Mouse (Mus musculus): Measurements from ENCODE around the gene Ehd1.
A peak's percentile ranks its signal among the peaks of the same experiment; 100 is the strongest.

Gene Ehd1

DNA sequence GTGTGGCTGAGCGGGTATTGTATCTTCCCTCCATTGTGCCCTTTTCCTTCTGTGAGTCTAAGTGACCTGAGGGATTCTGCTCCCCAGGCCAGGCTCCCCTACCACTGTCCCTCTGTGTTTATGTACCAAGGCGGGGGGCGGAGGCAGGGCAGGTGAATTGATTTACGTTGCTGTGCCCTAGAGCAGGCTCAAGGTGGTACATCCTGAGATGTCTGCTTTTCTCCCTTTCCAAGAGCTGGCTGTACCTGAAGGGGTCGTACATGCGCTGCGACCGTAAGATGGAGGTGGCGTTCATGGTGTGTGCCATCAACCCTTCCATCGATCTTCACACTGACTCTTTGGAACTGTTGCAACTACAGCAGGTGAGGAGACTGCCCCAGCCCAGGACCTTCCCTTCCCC lies 60.4 kb downstream of the Ehd1 start:
- no peak for DNase-seq

DNA sequence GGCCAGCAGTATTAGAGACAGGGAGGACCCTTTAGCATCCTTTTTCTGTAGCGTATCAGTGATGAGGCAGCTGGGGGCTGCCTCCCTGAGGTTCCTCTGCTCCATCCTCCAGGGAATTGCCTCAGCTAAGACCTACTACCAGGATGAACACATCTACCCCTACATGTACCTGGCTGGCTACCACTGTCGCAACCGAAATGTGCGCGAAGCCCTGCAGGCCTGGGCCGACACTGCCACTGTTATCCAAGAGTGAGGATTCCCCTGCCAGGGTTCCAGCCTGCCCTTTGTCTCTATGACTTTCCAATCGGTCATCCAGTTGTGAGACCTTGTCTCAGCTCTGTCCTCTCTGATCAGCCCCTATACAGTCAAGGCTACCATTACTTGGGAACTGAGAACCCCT lies 61.6 kb downstream of the Ehd1 start:
- DNase-seq: peak; percentile 93

DNA sequence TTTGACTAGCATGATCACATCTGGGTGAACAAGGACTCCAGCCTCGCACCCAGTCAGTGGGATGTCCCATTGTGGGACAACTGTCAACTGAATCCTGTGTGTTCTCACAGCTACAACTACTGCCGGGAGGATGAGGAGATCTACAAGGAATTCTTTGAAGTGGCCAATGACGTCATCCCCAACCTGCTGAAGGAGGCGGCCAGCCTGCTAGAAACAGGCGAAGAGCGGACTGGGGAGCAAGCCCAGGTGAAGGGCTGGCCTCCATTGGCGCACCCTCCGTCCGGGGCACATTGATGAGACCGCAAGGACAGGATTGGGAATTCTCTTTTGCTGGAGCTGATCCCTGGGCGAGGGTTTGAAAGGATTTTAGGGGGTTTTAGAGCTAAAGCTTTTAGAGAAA lies 62.2 kb downstream of the Ehd1 start:
- peak; percentile 92 for DNase-seq

GRCm38 (mm10) chr19:6339191-6339590 lies 62.7 kb downstream of the Ehd1 start:
- peak; percentile 95 for DNase-seq

- DNase-seq: peak; percentile 99
Observed at GRCm38 (mm10) chr19:6339890-6340504, 63.5 kb downstream of the Ehd1 start.

DNA sequence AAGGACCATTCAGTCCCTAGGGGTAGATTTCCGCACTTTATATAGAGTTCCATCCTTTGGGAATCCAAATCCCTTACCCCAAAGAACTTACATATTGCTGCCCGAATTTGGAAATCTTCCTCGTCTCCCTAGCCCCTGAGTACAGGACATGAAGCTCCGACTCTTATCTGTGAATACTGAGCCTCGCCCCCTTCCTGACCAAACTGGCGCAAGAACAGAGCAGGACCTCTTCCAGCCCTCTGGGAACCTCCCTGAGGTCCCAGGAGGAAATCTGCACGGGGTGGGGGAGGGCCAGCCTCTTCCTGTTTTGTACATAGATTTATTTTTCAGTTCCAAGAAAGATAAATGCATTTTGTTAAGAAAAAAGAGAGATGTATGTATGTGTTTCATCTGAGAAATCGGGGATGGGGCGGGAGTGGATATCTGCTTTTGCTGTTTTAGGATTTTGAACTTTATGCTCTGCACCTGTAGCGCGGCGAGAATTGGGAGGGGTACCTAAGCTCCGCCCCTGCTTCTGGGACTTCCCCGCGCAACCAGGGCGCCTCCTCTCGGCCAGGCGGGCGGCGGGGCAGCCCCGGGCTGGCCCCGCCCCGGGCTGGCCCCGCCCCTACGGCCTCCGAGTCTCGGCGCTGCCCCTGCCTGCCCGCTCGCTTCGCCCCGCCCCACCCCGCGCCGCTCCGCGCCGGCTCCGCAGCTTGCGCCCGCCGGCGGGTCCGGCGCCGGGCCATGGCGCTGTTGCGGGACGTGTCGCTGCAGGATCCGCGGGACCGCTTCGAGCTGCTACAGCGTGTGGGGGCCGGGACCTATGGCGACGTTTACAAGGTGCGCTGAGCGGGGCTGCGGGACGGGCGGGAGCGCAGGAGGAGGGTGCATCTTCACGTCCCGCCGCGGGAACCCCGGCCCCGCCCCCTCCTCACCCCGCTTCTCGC lies 64.3 kb downstream of the Ehd1 start, which contains the start of gene Map4k2:
Gene Map4k2, plus strand, starts transcription at position 612 of the 929 bp plus-strand sequence.
- peak; percentile 99 for DNase-seq

- peak; percentile 96 for DNase-seq
Observed at GRCm38 (mm10) chr19:6341453-6342077, 65.0 kb downstream of the Ehd1 start.

GRCm38 (mm10) chr19:6342276-6342933 lies 65.9 kb downstream of the Ehd1 start:
- DNase-seq: peak; percentile 97

DNA sequence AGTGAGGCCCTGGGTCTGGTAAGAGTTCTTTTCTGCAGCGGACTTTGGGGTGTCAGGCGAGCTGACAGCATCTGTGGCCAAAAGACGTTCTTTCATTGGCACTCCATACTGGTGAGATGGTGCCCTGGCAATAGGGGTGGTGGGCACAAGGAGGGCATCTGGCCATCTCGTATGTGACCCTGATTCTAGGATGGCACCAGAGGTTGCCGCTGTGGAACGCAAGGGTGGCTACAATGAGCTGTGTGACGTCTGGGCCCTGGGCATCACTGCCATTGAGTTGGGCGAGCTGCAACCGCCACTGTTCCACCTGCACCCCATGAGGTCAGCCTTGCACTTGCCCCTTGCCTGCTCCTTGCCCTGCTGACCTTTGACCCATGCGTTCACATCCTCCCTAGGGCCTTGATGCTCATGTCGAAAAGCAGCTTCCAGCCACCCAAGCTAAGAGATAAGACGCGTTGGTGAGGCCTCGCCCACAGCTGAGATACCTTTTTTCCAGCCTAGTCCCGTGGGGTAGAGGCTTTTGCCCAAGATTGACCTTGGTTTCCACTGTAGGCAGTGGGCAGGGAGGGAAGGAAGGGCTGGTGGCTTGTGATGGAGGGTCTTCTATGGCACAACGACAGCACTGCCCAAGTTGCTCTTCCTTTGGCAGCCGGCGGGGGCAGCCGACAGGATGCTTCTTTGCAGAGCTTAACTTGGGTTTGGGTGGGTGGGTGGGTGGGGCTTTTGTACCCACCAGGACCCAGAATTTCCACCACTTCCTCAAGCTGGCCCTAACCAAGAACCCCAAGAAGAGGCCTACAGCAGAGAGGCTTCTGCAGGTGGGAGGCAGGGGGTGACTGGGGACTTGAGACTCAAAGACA lies 66.8 kb downstream of the Ehd1 start:
- peak; percentile 95 for DNase-seq

DNA sequence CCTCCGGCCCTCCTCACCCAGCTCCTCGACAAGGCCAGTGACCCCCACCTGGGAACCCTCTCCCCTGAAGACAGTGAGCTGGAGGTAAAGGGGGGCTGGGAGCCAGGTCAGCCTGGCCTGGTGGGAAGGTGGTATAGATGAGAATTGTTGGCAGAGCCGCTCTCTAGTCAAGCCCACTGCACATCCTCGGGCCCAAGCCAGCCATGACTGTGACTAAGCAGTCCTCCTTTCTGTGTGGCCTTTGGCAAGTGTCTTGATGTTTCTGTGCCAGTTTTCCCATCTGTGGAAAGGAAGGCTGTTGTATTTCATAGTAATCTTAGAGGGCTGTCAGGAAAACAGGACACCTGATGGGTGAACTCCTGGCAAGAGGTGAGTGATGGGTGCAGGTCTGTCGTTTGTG lies 67.5 kb downstream of the Ehd1 start:
- DNase-seq: peak; percentile 95

DNA sequence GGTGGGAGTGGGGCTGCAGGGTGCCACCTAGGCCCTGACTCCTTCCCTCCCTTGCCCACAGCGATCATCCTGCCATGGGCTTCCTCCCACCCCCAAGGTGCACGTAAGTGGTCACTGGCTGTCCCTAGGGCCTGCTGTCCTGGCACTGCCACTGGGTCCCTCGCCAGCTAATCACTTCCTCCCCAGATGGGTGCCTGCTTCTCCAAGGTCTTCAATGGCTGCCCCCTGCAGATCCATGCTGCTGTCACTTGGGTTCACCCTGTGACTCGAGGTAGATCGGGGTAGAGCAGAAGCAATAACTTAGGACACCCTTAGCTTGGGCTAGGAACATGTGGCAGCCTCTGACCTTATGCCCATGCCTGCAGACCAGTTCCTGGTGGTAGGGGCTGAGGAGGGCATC lies 69.5 kb downstream of the Ehd1 start:
- peak; percentile 91 for DNase-seq

GRCm38 (mm10) chr19:6346661-6347060 lies 70.1 kb downstream of the Ehd1 start:
- DNase-seq: peak; percentile 96

GRCm38 (mm10) chr19:6347615-6348014 lies 71.1 kb downstream of the Ehd1 start:
- peak; percentile 83 for DNase-seq

- DNase-seq: peak; percentile 90
Observed at GRCm38 (mm10) chr19:6348717-6349116, 72.2 kb downstream of the Ehd1 start.

DNA sequence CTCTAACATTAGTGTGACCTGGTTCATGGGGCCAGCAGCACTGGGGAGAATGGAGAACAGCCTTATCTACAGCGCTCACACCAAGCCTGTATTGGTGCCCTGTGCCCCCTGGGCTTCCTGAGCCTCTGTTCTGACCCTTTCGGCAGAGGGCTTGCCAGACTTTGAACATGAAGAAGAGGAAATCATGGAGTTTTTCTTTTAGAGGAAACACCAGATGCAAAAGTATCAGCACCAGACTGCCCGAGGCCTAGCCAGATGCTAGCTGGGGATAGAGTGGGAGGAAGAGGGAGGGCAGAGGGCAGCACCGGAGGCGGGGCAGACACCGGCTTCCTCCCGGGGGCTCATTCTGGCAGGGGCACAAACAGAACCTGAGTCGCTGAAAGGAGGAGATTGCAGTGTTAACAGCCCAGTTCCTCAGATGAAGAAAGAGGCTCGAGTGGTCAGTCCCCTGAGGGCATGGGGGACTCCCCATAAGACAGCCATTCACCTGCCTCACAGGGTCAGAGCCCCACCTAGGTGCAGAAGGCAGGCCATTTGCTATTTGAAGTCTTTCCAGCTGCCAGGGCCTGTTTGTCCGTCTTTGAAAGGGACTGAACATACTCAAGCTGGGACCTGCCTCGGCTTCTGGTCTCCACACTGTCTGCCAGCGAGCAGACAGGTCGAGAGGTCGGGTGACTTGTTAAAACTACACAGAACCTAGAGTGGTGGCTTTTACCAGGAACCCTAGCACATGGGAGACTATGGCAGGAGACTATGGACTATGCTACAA lies 72.9 kb downstream of the Ehd1 start:
- peak; percentile 97 for DNase-seq

All from heart, adult 11 months (tissue).